Mouse (Mus musculus) regulatory T cell (primary cell): ENCODE data around the gene Xirp1.

Experiments used
- in situ Hi-C: fragments of 300-600 bp; cut with MboI, MseI; formaldehyde crosslinking; loops from one replicate; pipeline ENCODE4 v1.15.1; 2025; ENCODE audit warnings: high pct_unique_total_duplicates

Xirp1 gene

GRCm38 (mm10) chr9:119988304-119988703, 35.1 kb downstream of the Xirp1 start:
- in situ Hi-C loops = no loop called here

- in situ Hi-C loops = no loop called here
Measured at GRCm38 (mm10) chr9:119985881-119986574, 37.4 kb downstream of the Xirp1 start.

GRCm38 (mm10) chr9:119984536-119985011, 38.8 kb downstream of the Xirp1 start, which contains the start of gene Csrnp1:
Gene Csrnp1 (minus strand): TSS chr9:119984658.
- in situ Hi-C loops = no loop called here

GRCm38 (mm10) chr9:119983585-119984535, 39.5 kb downstream of the Xirp1 start:
- in situ Hi-C loops = no loop called here

- in situ Hi-C loops = no loop called here
Measured at GRCm38 (mm10) chr9:119982956-119983551, 40.3 kb downstream of the Xirp1 start.

GRCm38 (mm10) chr9:119982241-119982811, 41.1 kb downstream of the Xirp1 start:
- in situ Hi-C loops = no loop called here

- in situ Hi-C loops = no loop called here
Measured at GRCm38 (mm10) chr9:119981183-119982179, 41.9 kb downstream of the Xirp1 start.

GRCm38 (mm10) chr9:119980770-119981182, 42.6 kb downstream of the Xirp1 start:
- in situ Hi-C loops = no loop called here

- in situ Hi-C loops = no loop called here
Measured at GRCm38 (mm10) chr9:119979749-119980148, 43.6 kb downstream of the Xirp1 start.

GRCm38 (mm10) chr9:119978811-119979441, 44.5 kb downstream of the Xirp1 start:
- in situ Hi-C loops = no loop called here

GRCm38 (mm10) chr9:119978151-119978810, 45.1 kb downstream of the Xirp1 start:
- in situ Hi-C loops = no loop called here

- in situ Hi-C loops = no loop called here
Measured at GRCm38 (mm10) chr9:119977557-119978060, 45.8 kb downstream of the Xirp1 start.

- in situ Hi-C loops = no loop called here
Measured at GRCm38 (mm10) chr9:119976704-119977556, 46.5 kb downstream of the Xirp1 start.

- in situ Hi-C loops = no loop called here
Measured at GRCm38 (mm10) chr9:119975286-119975685, 48.1 kb downstream of the Xirp1 start.

GRCm38 (mm10) chr9:119974609-119975008, 48.8 kb downstream of the Xirp1 start:
- in situ Hi-C loops = no loop called here

GRCm38 (mm10) chr9:119973869-119974520, 49.4 kb downstream of the Xirp1 start:
- in situ Hi-C loops = no loop called here

- in situ Hi-C loops = no loop called here
Measured at GRCm38 (mm10) chr9:119973281-119973680, 50.1 kb downstream of the Xirp1 start.

- in situ Hi-C loops = no loop called here
Measured at GRCm38 (mm10) chr9:119972582-119972981, 50.8 kb downstream of the Xirp1 start.
